Mouse (Mus musculus) heart, adult 8-10 months (tissue): ENCODE measurements around the gene Dscaml1. TPM values are rescaled to one million over a fixed set of nuclear protein-coding genes. Genes with fewer than 3 reads are reported as not detected.
A peak's percentile ranks its signal among the peaks of the same experiment; 100 is the strongest.
"Not testable (repeated sequence)": the region's sequence is repeated elsewhere in the genome, so short reads cannot be mapped to it uniquely, and the experiment has no call there.

ENCODE experiments used
- DNase-seq: peaks from one replicate; pipeline ENCODE4 v3.0.0; 2022; ENCODE audit warnings: low spot score
- total RNA-seq, 4 experiments: library from RNA; stranded (reverse); gene quantifications; 2 replicates each; pipeline ENCODE4 v1.2.4; 2022

Dscaml1 gene
- total RNA-seq, 4 experiments from 2014 or later: not detected

DNA sequence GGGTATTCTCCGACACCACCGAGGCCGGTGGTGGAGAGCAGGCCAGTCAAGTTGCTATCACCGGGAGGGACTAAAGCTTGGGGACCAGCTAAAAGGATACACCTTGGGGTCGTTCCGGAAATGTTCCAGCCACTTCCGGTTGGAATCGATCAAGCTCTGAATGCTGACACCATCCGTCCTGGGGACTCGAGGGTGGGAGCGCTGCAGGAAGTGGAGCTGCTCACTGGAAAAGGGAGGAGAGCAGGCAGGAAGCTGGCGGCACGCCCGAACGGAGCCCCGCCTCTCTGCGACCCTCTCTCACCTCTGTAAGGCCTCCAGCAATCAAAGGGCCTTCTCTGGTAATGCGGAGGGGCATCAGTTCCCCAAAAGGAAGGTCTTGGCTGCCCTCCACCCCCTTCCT is 342.0 kb downstream of the Dscaml1 start:
- DNase-seq: no peak

DNA sequence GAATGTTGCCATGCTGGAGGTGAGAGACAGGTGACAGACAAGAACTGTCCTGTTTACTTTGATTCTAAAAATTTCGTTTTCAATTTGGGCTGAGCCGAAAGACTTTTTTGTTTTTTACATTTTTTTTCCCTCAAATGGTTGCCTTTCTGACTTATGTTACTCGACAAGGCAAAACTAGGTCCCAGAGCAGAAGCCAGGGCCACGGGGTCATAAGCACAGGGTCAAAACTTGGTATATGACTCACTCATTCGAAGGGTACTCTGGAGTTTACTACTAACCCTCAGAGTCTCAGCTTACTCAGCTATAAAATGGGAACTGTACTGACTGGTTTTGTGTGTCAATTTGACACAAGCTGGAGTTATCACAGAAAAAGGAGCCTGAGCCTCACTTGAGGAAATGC is 343.2 kb downstream of the Dscaml1 start:
- DNase-seq: no peak

DNA sequence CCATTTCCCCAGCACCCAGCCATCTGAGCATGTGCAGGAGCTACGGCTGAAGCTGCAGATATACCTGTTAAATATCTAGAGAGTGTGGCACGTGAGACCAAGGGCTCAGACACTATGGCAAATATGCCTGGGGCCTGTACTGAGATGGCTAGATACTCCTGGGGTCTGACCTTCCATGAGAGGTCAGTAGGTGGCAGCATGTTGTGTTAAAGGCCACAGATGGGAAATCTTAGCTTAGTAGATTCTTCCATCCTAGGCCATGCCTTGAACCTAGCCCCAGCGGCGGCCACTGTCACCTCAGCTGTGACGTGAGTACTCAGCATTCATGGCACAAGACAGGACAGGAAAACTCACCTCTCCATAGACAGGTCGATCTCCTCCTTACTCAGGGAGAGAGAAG is 347.7 kb downstream of the Dscaml1 start:
- no peak for DNase-seq

DNA sequence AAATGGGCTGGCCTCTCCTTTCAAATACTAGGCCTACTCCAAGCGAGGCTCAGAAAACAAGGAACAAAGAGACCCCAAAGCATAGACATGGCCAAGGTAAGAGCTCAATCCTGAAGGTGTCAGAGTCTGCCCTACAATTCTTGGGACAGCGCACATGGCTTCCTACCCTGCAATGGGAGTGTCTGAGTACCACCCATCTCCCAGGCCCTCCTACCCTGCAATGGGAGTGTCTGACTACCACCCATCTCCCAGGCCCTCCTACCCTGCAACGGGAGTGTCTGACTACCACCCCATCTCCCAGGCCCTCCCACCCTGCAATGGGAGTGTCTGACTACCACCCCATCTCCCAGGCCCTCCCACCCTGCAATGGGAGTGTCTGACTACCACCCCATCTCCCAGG is 349.7 kb downstream of the Dscaml1 start:
- DNase-seq: not testable (repeated sequence)

DNA sequence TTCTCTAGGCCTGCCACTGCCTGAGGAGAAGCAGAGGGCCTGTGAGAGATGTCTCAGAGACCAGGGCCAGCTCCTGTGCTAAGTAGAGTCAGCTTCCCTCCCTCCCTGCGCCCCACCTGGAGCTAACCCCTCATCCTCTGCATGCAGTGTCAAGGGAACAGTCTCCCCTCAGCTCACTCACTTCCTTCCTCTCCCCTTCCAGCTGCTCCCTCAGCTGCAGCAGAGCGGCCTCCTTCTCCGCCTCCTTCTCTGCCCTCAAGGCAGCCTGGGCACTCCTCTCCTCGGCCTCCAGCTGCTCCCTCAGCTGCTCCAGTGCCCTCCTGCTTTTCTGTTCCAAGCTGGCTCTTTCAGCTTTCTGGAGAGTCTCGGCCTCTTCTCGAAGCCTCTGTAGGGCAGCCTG is 352.8 kb downstream of the Dscaml1 start:
- DNase-seq: no peak

DNA sequence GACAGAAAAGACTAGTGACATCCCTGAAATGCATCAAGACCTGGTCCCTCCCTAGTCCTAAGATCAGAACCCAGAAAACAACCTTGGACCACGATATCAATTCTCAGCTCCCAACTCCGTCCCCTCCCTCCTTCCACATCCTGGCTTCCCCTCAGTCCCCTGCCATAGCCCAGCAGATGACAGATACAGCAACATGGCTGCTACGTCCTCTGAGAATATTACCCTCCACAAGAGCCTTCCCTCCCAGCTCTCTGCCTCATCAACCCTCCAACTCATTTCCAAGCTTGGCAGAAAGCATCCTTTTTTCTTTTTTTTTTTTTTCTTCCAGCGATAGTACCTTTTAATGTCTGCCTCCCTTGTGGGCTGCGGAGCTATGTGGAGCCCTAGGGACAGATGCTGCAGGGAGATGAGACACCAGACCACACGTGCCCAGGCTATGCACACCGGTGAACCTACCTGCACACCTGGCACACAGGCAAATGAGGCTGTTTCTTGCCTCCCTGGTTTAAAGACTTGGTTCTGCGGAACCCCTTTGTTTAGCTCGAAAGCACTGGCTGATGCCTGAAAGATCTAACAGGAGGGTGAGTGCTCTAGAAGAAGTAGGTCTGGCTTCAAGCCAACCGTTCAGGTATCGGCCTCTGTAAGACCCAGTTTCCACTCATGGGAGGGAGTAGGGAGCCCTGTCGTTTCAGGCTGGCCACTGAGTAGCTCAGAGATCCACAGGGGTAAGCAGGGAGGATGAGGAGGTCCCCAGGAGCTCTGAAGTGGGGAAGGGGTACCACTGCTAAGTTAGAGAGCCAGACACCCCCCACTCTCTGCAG is 357.0 kb downstream of the Dscaml1 start:
- DNase-seq: no peak

DNA sequence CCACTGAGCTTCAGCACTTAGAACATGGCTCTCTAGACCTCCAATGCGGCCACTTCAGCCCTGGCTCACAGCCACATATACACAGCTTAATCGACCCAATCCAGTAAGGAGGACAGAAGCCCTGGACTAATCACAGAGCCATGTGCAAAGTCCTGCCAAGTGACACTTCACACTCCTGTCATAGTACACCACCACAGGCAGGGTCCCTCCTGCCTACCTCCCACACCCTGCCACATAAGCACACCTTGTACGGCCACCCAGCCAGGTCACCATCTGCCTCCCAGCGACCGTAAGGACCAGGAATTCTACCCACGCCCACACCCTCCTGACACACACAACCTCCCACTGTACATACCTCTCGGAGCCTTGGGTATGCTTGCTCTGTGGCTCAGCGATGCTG is 360.6 kb downstream of the Dscaml1 start:
- DNase-seq: no peak

DNA sequence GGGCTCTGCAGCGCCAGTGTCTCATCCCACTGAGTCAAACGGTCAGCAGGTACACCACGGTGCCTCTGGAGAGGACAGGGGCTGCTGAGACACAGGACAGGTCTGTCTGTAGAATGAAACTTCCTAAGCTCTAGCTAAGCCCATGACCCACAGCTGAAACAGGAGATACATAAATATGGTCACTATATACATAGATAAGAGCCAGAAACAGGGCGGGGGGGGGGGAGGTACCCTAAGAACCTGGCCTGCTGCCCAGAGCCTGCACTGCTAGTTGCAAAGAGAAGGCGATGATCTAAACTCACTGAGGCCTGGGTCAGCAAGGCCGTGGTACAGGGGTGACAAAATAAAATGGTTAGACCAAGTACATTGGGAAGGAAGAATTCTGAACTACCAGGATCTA is 361.1 kb downstream of the Dscaml1 start:
- no peak for DNase-seq

DNA sequence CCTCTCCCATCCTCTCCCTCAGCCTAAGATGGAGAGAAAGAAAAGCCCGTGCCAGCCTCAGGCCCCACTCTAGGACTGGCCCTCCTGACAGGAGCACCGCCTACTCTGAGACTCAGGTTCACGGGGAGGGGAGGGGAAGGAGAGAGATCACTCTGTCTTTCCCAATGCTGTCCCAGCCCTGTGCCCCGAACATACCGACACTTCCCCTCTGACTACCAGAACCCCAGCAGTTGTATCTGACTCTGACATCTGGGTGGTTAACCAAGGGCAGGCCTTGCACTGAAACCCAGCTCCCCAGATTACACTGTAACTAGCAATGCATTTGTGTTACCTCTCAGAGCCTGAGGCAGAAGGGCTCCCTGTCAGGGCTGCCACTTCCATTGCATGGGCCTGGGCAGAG is 362.0 kb downstream of the Dscaml1 start:
- no peak for DNase-seq

DNA sequence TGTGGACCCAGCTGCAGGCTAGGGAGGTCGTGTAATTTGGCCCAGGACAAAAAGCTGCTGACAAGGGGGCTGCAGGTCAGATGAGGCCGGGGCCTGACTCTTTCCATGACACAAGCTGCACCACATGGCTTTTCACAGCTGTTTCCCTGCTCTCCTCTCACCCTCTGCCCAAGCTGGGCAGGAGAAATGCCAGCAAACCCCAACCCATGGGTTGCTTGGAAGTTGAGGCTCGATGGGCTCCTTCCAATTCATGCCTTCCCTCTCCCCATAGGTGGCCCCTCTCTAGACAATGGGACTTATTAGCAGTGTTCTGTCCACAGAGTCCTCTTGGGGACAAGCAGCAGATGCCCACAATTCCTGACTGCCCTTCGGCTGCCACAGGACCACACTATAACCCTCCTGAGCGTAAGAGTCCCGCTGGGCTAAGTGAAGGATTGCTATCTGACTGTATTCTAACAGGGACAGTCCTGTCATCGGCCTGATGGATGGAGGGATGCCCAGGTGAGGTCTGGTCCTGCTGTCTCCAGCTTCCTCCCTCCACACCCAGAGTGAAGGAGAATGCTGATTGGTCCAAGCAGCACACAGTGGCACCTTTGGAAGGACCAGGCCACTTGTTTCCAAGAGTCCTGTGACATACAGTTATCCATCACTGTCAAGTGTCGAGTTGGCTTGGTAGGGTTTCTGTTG is 365.2 kb downstream of the Dscaml1 start:
- no peak for DNase-seq

DNA sequence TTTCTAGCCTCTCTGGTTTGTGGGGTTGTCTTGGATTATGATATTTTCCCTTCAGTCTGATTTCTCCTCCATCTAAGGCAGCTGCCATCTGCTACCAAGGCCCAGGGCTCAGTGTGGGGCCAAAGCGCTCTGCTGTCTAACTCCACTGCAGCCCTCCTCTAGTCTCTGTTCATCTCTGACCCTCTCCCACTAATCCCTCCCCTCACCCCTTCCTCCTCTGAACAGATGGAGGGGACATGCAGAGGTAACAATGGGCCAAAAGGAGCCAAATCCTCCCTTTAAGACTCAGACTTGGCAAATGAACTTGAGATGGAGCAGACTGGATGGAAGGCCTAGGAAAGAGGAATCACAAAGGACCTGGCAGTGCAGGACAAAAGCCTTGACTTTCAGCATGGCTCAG is 365.8 kb downstream of the Dscaml1 start:
- no peak for DNase-seq

DNA sequence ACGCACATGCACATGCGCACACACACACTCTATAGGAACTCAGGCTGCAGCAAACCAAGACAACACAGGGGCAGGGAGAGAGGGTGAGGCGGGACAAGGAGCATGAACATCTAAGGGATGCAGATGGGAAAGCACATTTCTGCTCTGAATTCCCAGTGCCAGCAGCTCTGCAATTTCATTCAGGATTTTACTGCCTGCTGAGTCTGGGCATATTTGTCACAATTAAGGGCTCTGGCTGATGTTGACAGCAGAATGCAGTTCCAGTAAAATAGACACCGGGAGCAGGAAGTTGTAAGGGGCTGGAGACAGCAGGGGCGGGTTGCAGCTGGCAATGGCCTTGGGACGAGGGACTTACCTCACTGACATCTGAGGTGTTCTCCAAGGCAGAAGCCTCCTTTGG is 367.3 kb downstream of the Dscaml1 start:
- DNase-seq: no peak

DNA sequence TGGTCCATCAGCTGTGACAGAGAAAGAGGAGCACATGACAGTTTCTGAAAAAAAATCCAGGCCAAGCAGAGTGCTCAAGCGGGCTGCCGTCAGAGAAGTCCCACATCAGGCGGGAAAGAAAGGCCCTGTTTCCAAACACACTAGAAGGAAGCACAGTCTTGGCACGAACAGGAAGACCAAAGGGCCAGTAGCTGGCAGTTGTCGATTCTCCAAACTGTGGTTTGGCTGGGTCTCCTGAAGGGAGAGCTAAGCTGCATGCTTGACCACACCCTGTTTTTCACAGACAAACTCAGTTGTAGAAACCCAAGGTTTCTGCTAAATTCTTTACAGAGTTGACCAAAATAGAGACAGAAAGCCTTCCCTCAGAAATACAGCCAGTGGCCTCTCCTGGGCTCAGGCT is 369.3 kb downstream of the Dscaml1 start:
- DNase-seq: peak; percentile 23

DNA sequence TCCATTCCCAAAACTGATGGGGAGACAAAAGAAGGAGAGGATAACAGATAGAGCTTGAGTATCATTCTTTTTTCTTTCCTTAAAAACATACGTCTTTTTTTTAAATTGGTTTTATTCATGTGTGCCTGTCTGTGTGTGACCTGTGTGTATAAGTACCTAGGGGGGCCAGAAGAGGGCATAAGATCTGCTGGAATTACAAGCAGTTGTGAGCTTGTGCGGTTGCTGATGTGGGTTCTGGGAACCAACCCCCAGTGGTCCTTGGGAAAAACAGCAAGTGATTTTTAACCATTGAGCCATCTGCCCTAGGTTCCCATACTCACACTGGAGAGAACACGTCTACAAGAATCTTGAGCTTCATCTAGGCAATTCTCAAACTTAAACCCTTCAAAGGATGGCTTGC is 370.8 kb downstream of the Dscaml1 start:
- no peak for DNase-seq

DNA sequence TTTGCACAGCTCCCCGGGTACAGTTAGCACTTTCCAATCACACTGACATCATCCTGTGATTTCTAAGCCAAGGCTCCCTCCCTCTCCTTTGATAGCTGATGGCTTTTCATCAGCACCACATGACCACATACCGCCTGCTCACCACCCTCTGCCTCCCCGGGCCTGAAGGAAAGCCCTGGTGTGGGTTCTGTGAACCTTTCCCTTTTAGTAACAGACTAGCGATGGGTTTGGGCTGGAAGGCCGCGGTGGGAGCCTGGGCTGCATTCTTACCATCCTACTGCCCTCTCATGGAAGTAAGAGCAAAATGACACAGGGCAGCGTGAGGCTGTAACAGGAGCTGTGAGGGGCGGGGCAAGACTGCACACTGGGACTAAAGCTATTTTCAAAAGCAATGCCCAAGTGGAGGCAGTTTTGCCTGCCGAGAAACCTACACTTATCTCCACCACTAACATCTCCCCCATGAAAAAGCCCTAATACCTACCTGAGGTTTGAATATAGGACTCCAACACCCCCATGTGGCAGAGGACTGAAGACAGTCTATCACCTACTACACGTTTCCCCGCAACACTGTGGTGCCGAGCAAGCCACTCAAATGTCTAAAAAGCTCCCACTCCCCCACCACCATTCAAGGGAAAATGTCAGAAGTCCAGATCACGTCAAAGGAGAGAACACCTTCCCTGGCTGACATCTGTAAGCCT is 372.2 kb downstream of the Dscaml1 start:
- no peak for DNase-seq

DNA sequence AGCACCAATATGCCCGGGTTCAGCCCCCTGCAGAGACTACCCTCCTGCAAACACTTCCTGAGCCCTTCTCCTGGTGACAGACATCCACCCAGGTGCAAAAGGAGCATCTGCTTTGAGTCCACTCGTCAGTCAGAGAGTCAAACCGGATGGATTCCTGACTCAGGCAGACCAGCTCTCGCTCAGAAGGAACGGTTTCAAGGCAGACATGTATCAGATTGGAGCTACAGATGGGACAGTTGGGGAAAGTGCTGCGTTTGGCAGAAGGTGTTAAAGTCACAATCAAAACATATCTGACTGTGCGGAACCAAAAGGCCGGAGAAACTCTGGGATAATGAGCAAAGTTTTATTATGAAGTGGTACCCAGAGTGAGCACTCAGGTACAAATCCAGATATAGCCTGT is 373.0 kb downstream of the Dscaml1 start:
- DNase-seq: no peak

Other genes starting within 250 kb of the Dscaml1 start
- gene BC049352, start 244.6 kb upstream of the Dscaml1 start, total RNA-seq: not detected
- not detected for gene Tmprss4, start 222.5 kb upstream of the Dscaml1 start, total RNA-seq
- 1 to 10 TPM; 1.1 to 2.7 (median 1.3) TPM for gene Il10ra, start 157.5 kb upstream of the Dscaml1 start, total RNA-seq
- 1 to 10 TPM; 5.9 to 9.3 (median 7.7) TPM for gene Tmprss13, start 107.5 kb upstream of the Dscaml1 start, total RNA-seq
- gene Fxyd6, start 56.4 kb upstream of the Dscaml1 start, total RNA-seq: 10 to 100 TPM; 14.4 to 22.4 (median 18.8) TPM
- gene Fxyd2, start 27.0 kb upstream of the Dscaml1 start, total RNA-seq: 1 to 10 TPM; 1.7 to 5.8 (median 3.9) TPM